Mouse (Mus musculus): ENCODE data around the gene Amn1. TPM values are rescaled to one million over a fixed set of nuclear protein-coding genes. Genes with fewer than 3 reads are reported as not detected.
A peak's percentile ranks its signal among the peaks of the same experiment; 100 is the strongest.

Amn1 gene
- total RNA-seq, 2 experiments from 2014 or later, result 33.8 to 35.1 TPM

- DNase-seq (ENCODE audit: low spot score in 2 of 2), result no peak
- intact Hi-C loops (cut with DNase I), result loop anchor here (5.0 kb wide), 2 partner anchors 66 to 181 kb away; no protein-coding TSS in a partner anchor
Measured at GRCm38 (mm10) chr6:149123042-149123441, 65.5 kb downstream of the Amn1 start.

DNA sequence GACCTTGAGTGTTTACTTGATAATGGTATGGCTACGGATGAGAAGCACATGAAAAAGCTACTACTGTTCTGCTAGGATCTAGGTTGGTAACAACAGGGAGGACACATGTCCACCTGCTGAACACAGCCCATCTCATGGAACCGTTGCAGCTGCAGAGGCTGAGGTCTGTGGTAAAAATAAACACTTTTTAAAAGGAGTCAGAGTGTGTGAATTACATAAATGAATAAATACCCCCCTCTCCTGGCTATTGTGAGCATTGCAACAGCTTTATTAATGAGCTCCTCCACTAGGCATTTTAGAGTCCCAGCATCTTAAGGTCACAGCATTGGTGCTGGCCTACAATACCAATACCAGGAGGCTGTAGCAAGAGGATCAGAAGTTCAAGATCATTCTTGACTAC is 68.7 kb downstream of the Amn1 start:
- peak; percentile 65 to 80 for DNase-seq (ENCODE audit: low spot score in 2 of 2)
- intact Hi-C loops (cut with DNase I), result loop anchor here (2.0 to 5.0 kb wide), 3 partner anchors 63 to 178 kb away; no protein-coding TSS in a partner anchor

DNA sequence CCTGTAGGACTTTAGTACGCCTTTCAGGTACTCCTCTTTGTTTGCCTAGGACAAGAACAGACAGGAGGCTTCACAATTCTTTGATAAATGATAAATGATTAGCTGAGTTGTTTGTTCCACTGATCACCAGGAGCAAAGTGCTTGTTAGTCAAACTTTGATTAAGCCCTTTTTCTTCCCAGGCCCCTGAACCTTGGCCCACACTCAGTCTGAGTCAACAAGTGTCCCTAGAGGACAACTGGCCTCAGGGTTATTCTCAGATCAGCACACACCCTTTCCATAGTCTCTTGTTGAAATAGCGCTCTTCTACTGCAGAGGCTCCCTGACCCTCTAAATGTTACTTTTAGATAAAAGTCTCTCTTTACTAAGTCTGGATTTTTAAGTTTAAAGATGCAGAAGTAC is 69.6 kb downstream of the Amn1 start:
- no peak for DNase-seq (ENCODE audit: low spot score in 2 of 2)
- intact Hi-C loops (cut with DNase I), result loop anchor here (2.0 kb wide), 1 partner anchor 108 kb away; no protein-coding TSS in a partner anchor

GRCm38 (mm10) chr6:149116992-149117391 is 71.5 kb downstream of the Amn1 start:
- intact Hi-C loops (cut with DNase I), result no loop called here
- DNase-seq (ENCODE audit: low spot score in 2 of 2), result no peak

GRCm38 (mm10) chr6:149108909-149109308 is 79.6 kb downstream of the Amn1 start:
- DNase-seq (ENCODE audit: low spot score in 2 of 2), result no peak
- intact Hi-C loops (cut with DNase I), result loop anchor here (10.0 kb wide), 1 partner anchor 274 kb away; the partner anchor contains the start of gene Ipo8

- DNase-seq (ENCODE audit: low spot score in 2 of 2), result no peak
- intact Hi-C loops (cut with DNase I), result loop anchor here (10.0 kb wide), 1 partner anchor 273 kb away; the partner anchor contains the start of gene Ipo8
Measured at GRCm38 (mm10) chr6:149107615-149108014, 80.9 kb downstream of the Amn1 start.

Other genes with a start within 250 kb of the Amn1 start
- 1 to 10 TPM; 3.1 to 3.8 TPM for gene Sinhcaf, start 242.2 kb downstream of the Amn1 start, total RNA-seq (2021)
- 10 to 100 TPM; 65.8 to 69.4 TPM for gene Dennd5b, start 87.0 kb downstream of the Amn1 start, total RNA-seq (2021)
- not detected for gene Gm10203, start 58.5 kb downstream of the Amn1 start, total RNA-seq (2021)
- 1 to 10 TPM; 1.9 to 3.4 TPM for gene Etfbkmt, start 48.9 kb downstream of the Amn1 start, total RNA-seq (2021)
- 10 to 100 TPM; 18.1 to 18.8 TPM for gene Resf1, start 120.7 kb upstream of the Amn1 start, total RNA-seq (2021)
- gene Bicd1, start 220.2 kb upstream of the Amn1 start, total RNA-seq (2021), result 10 to 100 TPM; 52.4 to 56.3 TPM